Mouse (Mus musculus) forebrain, embryonic 14.5 days (tissue): ENCODE data around the gene Gm13271. TPM values are rescaled to one million over a fixed set of nuclear protein-coding genes. Genes with fewer than 3 reads are reported as not detected.
"Not testable (repeated sequence)": the region's sequence is repeated elsewhere in the genome, so short reads cannot be mapped to it uniquely, and the experiment has no call there.

ENCODE experiments used
- ATAC-seq: fragments of 200-750 bp; cut with Nextera tagmentation; 2 replicates; pipeline ENCODE4 v1.8.0; 2017; ENCODE audit warnings: mild to moderate bottlenecking, moderate library complexity
- DNase-seq: peaks from one replicate; pipeline ENCODE4 v3.0.0-alpha.2; 2015; ENCODE audit warnings: low spot score
- H3K27ac ChIP-seq: fragments of 300-500 bp; sonication (generic); 2 replicates; pipeline ENCODE4 v1.5.1; 2014; ENCODE audit warnings: low read depth, mild to moderate bottlenecking, control low read depth, low read length, moderate library complexity
- H3K27me3 ChIP-seq: fragments of 300-500 bp; sonication (generic); replicated peaks from 2 replicates; pipeline ENCODE4 v1.6.1; 2014; ENCODE audit warnings: low read length, control low read depth, mixed read lengths; ENCODE audit not compliant: control insufficient read depth, insufficient read depth
- H3K36me3 ChIP-seq: fragments of 300-500 bp; sonication (generic); 2 replicates; pipeline ENCODE4 v1.6.1; 2014; ENCODE audit warnings: low read length, control low read depth; ENCODE audit not compliant: control insufficient read depth, insufficient read depth
- H3K4me1 ChIP-seq: fragments of 300-500 bp; sonication (generic); 2 replicates; pipeline ENCODE4 v1.6.1; 2014; ENCODE audit warnings: antibody characterized with exemption, low read length, control low read depth; ENCODE audit not compliant: control insufficient read depth, insufficient read depth
- H3K4me2 ChIP-seq: fragments of 300-500 bp; sonication (generic); 2 replicates; pipeline ENCODE4 v1.6.1; 2014; ENCODE audit warnings: mild to moderate bottlenecking, control low read depth, low read length
- H3K4me3 ChIP-seq: fragments of 300-500 bp; sonication (generic); 2 replicates; pipeline ENCODE4 v1.5.1; 2014; ENCODE audit warnings: low read depth, low read length, control low read depth
- H3K9ac ChIP-seq: fragments of 300-500 bp; sonication (generic); 2 replicates; pipeline ENCODE4 v1.6.1; 2014; ENCODE audit warnings: mild to moderate bottlenecking, low read length, control low read depth, moderate library complexity
- H3K9me3 ChIP-seq: fragments of 300-500 bp; sonication (generic); replicated peaks from 2 replicates; pipeline ENCODE4 v1.6.1; 2016; ENCODE audit warnings: low read length, control low read depth, mixed read lengths; ENCODE audit not compliant: control insufficient read depth
- WGBS: fragments of 180-500 bp; shearing (Covaris S2); extraction: QIAGEN DNeasy Blood & Tissue Kit; methylation state at CpG from one replicate; pipeline ENCODE4 v1.1.7; 2014; 5-methylcytosine and 5-hydroxymethylcytosine counted together
- polyA plus RNA-seq: library from polyadenylated mRNA; unstranded; fragments of >200 nt; fragmentation: Nextera tagmentation; extraction: Ambion mirVana; gene quantifications from 2 replicates; pipeline ENCODE4 v1.2.1, GENCODE M21; 2014

Gene Gm13271
- polyA plus RNA-seq, 1 experiment from 2014 or later = not detected

DNA sequence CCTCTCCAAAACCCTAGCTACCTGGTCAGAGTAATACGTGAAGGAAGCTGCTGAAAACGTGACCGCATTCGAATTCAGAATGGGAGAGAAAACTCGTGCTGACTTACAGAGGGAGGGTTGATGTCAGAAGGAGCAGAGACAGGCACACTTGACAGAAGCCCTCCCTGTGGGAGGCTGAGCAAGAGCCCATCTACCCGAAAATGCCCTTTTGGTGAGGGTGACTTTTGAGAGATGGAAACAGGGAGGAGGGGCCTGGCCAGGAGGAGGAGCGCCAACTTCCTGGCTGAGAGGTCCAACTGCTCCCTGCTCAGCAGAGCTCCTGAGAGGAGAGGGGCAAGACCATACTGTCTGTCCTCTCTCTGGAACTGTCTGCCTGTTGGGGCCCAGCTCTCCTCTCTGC, 44.7 kb downstream of the Gm13271 start, which contains the start of gene Gm13285:
Gene Gm13285, plus strand, starts transcription at position 301 of the 400 bp plus-strand sequence.
- DNase-seq, H3K36me3 ChIP-seq, H3K27ac ChIP-seq, H3K9ac ChIP-seq, H3K9me3 ChIP-seq, ATAC-seq, H3K27me3 ChIP-seq, H3K4me3 ChIP-seq, H3K4me2 ChIP-seq, H3K4me1 ChIP-seq: not testable (repeated sequence)
- WGBS = 0% methylated on average over 1 of the region's 7 CpGs

- not testable (repeated sequence) for H3K4me2 ChIP-seq, H3K27me3 ChIP-seq, ATAC-seq, DNase-seq, H3K36me3 ChIP-seq, H3K27ac ChIP-seq, H3K4me3 ChIP-seq, H3K4me1 ChIP-seq, H3K9ac ChIP-seq, H3K9me3 ChIP-seq
- WGBS = no CpG with 5 or more reads among the region's 29 CpGs
Observed at GRCm38 (mm10) chr4:88802954-88803353, 48.3 kb downstream of the Gm13271 start, which contains the start of gene Gm13287. Gene Gm13287, plus strand, starts transcription at chr4:88803254.

Other genes with a start within 250 kb of the Gm13271 start
- gene Ifnb1, start 232.1 kb upstream of the Gm13271 start, polyA plus RNA-seq = not detected in 2 replicates
- gene Ifna15, start 196.6 kb upstream of the Gm13271 start, polyA plus RNA-seq = not detected in 2 replicates
- gene Ifna14, start 183.1 kb upstream of the Gm13271 start, polyA plus RNA-seq = not detected in 2 replicates
- gene Ifna9, start 162.5 kb upstream of the Gm13271 start, polyA plus RNA-seq = not detected in 2 replicates
- gene Ifna12, start 151.5 kb upstream of the Gm13271 start, polyA plus RNA-seq = not detected in 2 replicates
- gene C87499, start 120.5 kb upstream of the Gm13271 start, polyA plus RNA-seq = not detected in 2 replicates
- not detected in 2 replicates for gene Ifna13, start 110.4 kb upstream of the Gm13271 start, polyA plus RNA-seq
- gene Ifna16, start 77.9 kb upstream of the Gm13271 start, polyA plus RNA-seq = not detected in 2 replicates
- not detected in 2 replicates for gene Ifna2, start 71.0 kb upstream of the Gm13271 start, polyA plus RNA-seq
- not detected in 2 replicates for gene Ifnab, start 63.5 kb upstream of the Gm13271 start, polyA plus RNA-seq
- 2.0 and 2.3 TPM in 2 replicates for gene Gm26566, start 33.1 kb upstream of the Gm13271 start, polyA plus RNA-seq
- gene Klhl9, start 32.4 kb upstream of the Gm13271 start, polyA plus RNA-seq = 145 and 154 TPM in 2 replicates
- not detected in 2 replicates for gene Gm13283, start 5.3 kb downstream of the Gm13271 start, polyA plus RNA-seq
- gene Gm13290, start 19.0 kb downstream of the Gm13271 start, polyA plus RNA-seq = not detected in 2 replicates
- gene Gm13289, start 22.1 kb downstream of the Gm13271 start, polyA plus RNA-seq = not detected in 2 replicates
- gene Gm13272, start 25.0 kb downstream of the Gm13271 start, polyA plus RNA-seq = not detected in 2 replicates
- not detected in 2 replicates for gene Ifnz, start 27.3 kb downstream of the Gm13271 start, polyA plus RNA-seq
- gene Gm13276, start 30.8 kb downstream of the Gm13271 start, polyA plus RNA-seq = not detected in 2 replicates
- not detected in 2 replicates for gene Gm13277, start 33.8 kb downstream of the Gm13271 start, polyA plus RNA-seq
- not detected in 2 replicates for gene Gm13278, start 36.7 kb downstream of the Gm13271 start, polyA plus RNA-seq
- gene Gm13275, start 39.6 kb downstream of the Gm13271 start, polyA plus RNA-seq = not detected in 2 replicates
- gene Gm13279, start 42.5 kb downstream of the Gm13271 start, polyA plus RNA-seq = not detected in 2 replicates
- gene Gm13285, start 44.8 kb downstream of the Gm13271 start, polyA plus RNA-seq = 0.13 and 0.17 TPM in 2 replicates
- gene Gm13287, start 48.4 kb downstream of the Gm13271 start, polyA plus RNA-seq = not detected in 2 replicates
- not detected in 2 replicates for gene Gm13288, start 50.7 kb downstream of the Gm13271 start, polyA plus RNA-seq
- gene Ifna7, start 61.4 kb downstream of the Gm13271 start, polyA plus RNA-seq = not detected in 2 replicates
- gene Ifna11, start 65.1 kb downstream of the Gm13271 start, polyA plus RNA-seq = not detected in 2 replicates
- not detected in 2 replicates for gene Ifna6, start 72.5 kb downstream of the Gm13271 start, polyA plus RNA-seq
- not detected in 2 replicates for gene Ifna5, start 80.7 kb downstream of the Gm13271 start, polyA plus RNA-seq
- gene Ifna4, start 87.0 kb downstream of the Gm13271 start, polyA plus RNA-seq = not detected in 2 replicates
- gene Ifna1, start 95.2 kb downstream of the Gm13271 start, polyA plus RNA-seq = not detected in 2 replicates
- gene Ifne, start 125.3 kb downstream of the Gm13271 start, polyA plus RNA-seq = not detected in 2 replicates